Mouse (Mus musculus) kidney, postnatal 10 days (tissue): ENCODE measurements around the gene 6820408C15Rik.

Experiments
- DNase-seq: peaks from one replicate; pipeline ENCODE4 v3.0.0; 2021; ENCODE audit warnings: mixed read lengths

The 6820408C15Rik gene

GRCm38 (mm10) chr2:152472434-152472833 lies 57.0 kb downstream of the 6820408C15Rik start:
- DNase-seq: no peak

GRCm38 (mm10) chr2:152476763-152477162 lies 61.4 kb downstream of the 6820408C15Rik start, which contains the start of gene Defb20:
Defb20 (plus strand) TSS chr2:152477063.
- DNase-seq: no peak

- DNase-seq: no peak
Measured at GRCm38 (mm10) chr2:152480881-152481280, 65.5 kb downstream of the 6820408C15Rik start.

DNA sequence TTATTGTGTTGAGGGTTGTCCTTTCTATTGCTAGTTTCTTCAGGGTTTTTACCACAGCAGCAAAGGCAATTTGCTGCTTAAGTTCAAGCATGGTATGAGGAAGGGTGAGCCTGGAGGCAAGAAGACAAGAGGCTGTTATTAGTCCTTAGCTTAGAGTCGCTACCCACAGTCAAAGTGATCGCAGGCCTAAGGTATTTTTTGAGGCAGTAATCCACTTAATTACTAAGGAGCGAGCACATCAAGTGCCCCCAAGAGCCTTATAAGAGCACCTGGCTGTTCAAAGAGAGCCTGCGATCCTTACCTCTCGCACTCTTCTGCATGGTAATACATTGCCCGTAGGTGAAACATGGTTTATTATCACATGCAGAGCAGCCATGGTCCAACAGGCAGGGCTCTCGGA lies 66.3 kb downstream of the 6820408C15Rik start:
- DNase-seq: no peak

GRCm38 (mm10) chr2:152487024-152487423 lies 71.6 kb downstream of the 6820408C15Rik start:
- DNase-seq: no peak

DNA sequence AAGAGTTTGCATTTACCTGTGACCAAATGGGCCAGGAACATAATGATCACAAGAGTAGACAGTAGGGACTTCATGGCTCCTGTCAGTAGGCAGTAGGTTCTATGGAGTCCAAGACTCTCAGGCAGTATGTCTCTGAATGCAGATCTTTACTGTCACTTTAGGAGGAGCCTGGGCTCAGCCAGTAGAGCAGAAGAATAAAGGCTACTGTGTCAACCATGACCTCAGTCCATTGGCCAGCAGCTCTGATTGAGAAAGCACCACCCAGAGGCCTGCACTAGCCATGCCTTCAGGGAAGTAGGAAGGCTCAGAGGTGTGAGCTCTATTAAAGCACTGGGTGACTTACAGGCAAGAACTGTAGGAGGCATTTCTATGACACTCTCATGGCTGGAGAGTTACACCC lies 74.7 kb downstream of the 6820408C15Rik start, which contains the start of gene Defb22:
Defb22 (minus strand) TSS at position 101 of the 400 bp plus-strand sequence.
- no peak for DNase-seq

DNA sequence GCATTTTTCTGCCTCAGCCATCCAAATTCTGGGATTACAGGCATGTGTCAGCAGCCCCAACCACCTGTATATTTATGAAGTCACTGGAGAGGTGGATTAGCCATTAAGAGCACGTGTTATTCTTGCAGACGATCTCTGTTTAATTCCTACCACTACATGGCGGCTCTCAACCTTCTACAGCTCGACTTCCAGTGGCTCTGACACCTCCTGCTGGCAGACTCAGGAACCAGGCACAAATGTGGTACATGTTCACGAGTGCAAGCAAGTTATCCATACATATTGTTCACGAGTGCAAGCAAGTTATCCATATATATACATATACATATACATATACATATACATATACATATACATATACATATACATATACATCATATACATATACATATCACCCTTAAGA lies 77.8 kb downstream of the 6820408C15Rik start:
- no peak for DNase-seq
